Mouse (Mus musculus) MEL (cell line): ENCODE results near the gene Sec13. TPM values are rescaled to one million over a fixed set of nuclear protein-coding genes. Genes with fewer than 3 reads are reported as not detected.

Experiments used
- DNase-seq: peaks from one replicate; pipeline ENCODE4 v3.0.0; 2011; ENCODE audit warnings: low read depth, low spot score
- H3K27ac ChIP-seq: 2 replicates; pipeline ENCODE4 v1.5.1; 2012; ENCODE audit warnings: low read depth, mild to moderate bottlenecking, control low read depth, low read length, moderate library complexity; ENCODE audit not compliant: control insufficient read depth
- H3K27me3 ChIP-seq, 2 experiments: fragments of 150-350 bp in 1 of 2; sonication (generic) in 1 of 2; 2 replicates each; pipeline ENCODE4 v1.6.1; 2012; ENCODE audit warnings: low read length in 2 of 2, mild to moderate bottlenecking in 2 of 2, improper control_type of control experiment in 1 of 2, moderate library complexity in 1 of 2; ENCODE audit not compliant: insufficient read depth in 2 of 2, control insufficient read depth in 1 of 2
- H3K36me3 ChIP-seq, 2 experiments: 2 replicates each; pipeline ENCODE4 v1.6.1; 2012 to 2014; ENCODE audit warnings: low read length in 2 of 2, improper control_type of control experiment in 1 of 2, inconsistent platforms in 1 of 2, mild to moderate bottlenecking in 1 of 2; ENCODE audit not compliant: insufficient read depth in 2 of 2, control insufficient read depth in 1 of 2
- H3K4me1 ChIP-seq, 2 experiments: fragments of 150-350 bp in 1 of 2; sonication (generic) in 1 of 2; 2 replicates each; pipeline ENCODE4 v1.6.1; 2012; ENCODE audit warnings: low read length in 2 of 2, improper control_type of control experiment in 1 of 2, mild to moderate bottlenecking in 1 of 2; ENCODE audit not compliant: insufficient read depth in 2 of 2, control insufficient read depth in 1 of 2
- H3K4me3 ChIP-seq, 2 experiments: fragments of 150-350 bp in 1 of 2; sonication (generic) in 1 of 2; 2 replicates each; pipeline ENCODE4 v1.5.1; 2012; ENCODE audit warnings: low read depth in 2 of 2, low read length in 2 of 2, mild to moderate bottlenecking in 2 of 2, moderate library complexity in 2 of 2, control low read depth in 1 of 2, improper control_type of control experiment in 1 of 2; ENCODE audit not compliant: control insufficient read depth in 1 of 2, insufficient read depth in 1 of 2
- H3K79me2 ChIP-seq: 2 replicates; pipeline ENCODE4 v1.6.1; 2012; ENCODE audit warnings: mild to moderate bottlenecking, low read length, moderate library complexity; ENCODE audit not compliant: control insufficient read depth, poor library complexity, insufficient read depth
- H3K9ac ChIP-seq: 2 replicates; pipeline ENCODE4 v1.6.1; 2012; ENCODE audit warnings: low read depth, mild to moderate bottlenecking, control low read depth, low read length, moderate library complexity; ENCODE audit not compliant: control insufficient read depth, poor library complexity, severe bottlenecking
- H3K9me3 ChIP-seq: fragments of 150-350 bp; sonication (generic); replicated peaks from 2 replicates; pipeline ENCODE4 v1.6.1; 2012; ENCODE audit warnings: mild to moderate bottlenecking, low read length, improper control_type of control experiment, moderate library complexity; ENCODE audit not compliant: insufficient read depth
- CHD2 ChIP-seq: IDR thresholded peaks from 2 replicates; pipeline ENCODE4 v1.6.1; 2011; ENCODE audit warnings: low read length, improper control_type of control experiment
- CTCF ChIP-seq, 3 experiments: IDR thresholded peaks in 2 of 3; conservative IDR thresholded peaks in 1 of 3; 2 replicates each; pipeline ENCODE4 v1.5.1; 2011 to 2012; ENCODE audit warnings: low read length in 3 of 3, low read depth in 2 of 3, mild to moderate bottlenecking in 2 of 3, improper control_type of control experiment in 1 of 3, inconsistent platforms in 1 of 3, mixed read lengths in 1 of 3, moderate library complexity in 1 of 3; ENCODE audit not compliant: control insufficient read depth in 1 of 3, insufficient read depth in 1 of 3, poor library complexity in 1 of 3, severe bottlenecking in 1 of 3
- EP300 ChIP-seq, 2 experiments: IDR thresholded peaks; 2 replicates each; pipeline ENCODE4 v1.6.1; 2011; ENCODE audit warnings: improper control_type of control experiment in 2 of 2, low read length in 2 of 2, low read depth in 1 of 2, mild to moderate bottlenecking in 1 of 2
- ETS1 ChIP-seq: IDR thresholded peaks from 2 replicates; pipeline ENCODE4 v1.6.1; 2012; ENCODE audit warnings: low read depth, mild to moderate bottlenecking, inconsistent platforms, low read length, improper control_type of control experiment, moderate library complexity
- MAFK ChIP-seq: IDR thresholded peaks from 2 replicates; pipeline ENCODE4 v1.6.1; 2011; ENCODE audit warnings: low read depth, mild to moderate bottlenecking, low read length, improper control_type of control experiment, borderline replicate concordance
- MAZ ChIP-seq: IDR thresholded peaks from 2 replicates; pipeline ENCODE4 v1.6.1; 2012; ENCODE audit warnings: low read depth, mild to moderate bottlenecking, inconsistent platforms, low read length, improper control_type of control experiment
- MEF2A ChIP-seq: IDR thresholded peaks from 2 replicates; pipeline ENCODE4 v1.6.1; 2014; ENCODE audit warnings: low read depth, mild to moderate bottlenecking, inconsistent platforms, low read length, improper control_type of control experiment; ENCODE audit not compliant: poor library complexity, insufficient replicate concordance, severe bottlenecking; ENCODE audit errors: extremely low read depth
- MXI1 ChIP-seq: IDR thresholded peaks from 2 replicates; pipeline ENCODE4 v1.6.1; 2011; ENCODE audit warnings: mild to moderate bottlenecking, low read depth, low read length, improper control_type of control experiment
- MYB ChIP-seq: IDR thresholded peaks from 2 replicates; pipeline ENCODE4 v1.6.1; 2011; ENCODE audit warnings: mild to moderate bottlenecking, low read depth, low read length, improper control_type of control experiment
- MYC ChIP-seq: IDR thresholded peaks from 2 replicates; pipeline ENCODE4 v1.6.1; 2011; ENCODE audit warnings: low read depth, mild to moderate bottlenecking, low read length, improper control_type of control experiment, moderate library complexity
- POLR2A ChIP-seq, 2 experiments: IDR thresholded peaks; 2 replicates each; pipeline ENCODE4 v1.6.1; 2011 to 2012; ENCODE audit warnings: low read length in 2 of 2, mild to moderate bottlenecking in 2 of 2, control low read depth in 1 of 2, improper control_type of control experiment in 1 of 2, low read depth in 1 of 2, moderate library complexity in 1 of 2; ENCODE audit not compliant: control insufficient read depth in 1 of 2, insufficient read depth in 1 of 2, poor library complexity in 1 of 2
- POLR2AphosphoS2 ChIP-seq: IDR thresholded peaks from 2 replicates; pipeline ENCODE4 v1.6.1; 2011; ENCODE audit warnings: low read length, improper control_type of control experiment
- RAD21 ChIP-seq: IDR thresholded peaks from 2 replicates; pipeline ENCODE4 v1.6.1; 2011; ENCODE audit warnings: mild to moderate bottlenecking, low read depth, low read length, improper control_type of control experiment
- TCF12 ChIP-seq: IDR thresholded peaks from 2 replicates; pipeline ENCODE4 v1.6.1; 2014; ENCODE audit warnings: low read depth, mild to moderate bottlenecking, inconsistent platforms, low read length, improper control_type of control experiment, moderate library complexity
- USF1 ChIP-seq: IDR thresholded peaks from 2 replicates; pipeline ENCODE4 v1.6.1; 2014; ENCODE audit warnings: low read depth, mild to moderate bottlenecking, inconsistent platforms, low read length, improper control_type of control experiment, moderate library complexity
- ZMIZ1 ChIP-seq: IDR thresholded peaks from 2 replicates; pipeline ENCODE4 v1.6.1; 2012; ENCODE audit warnings: low read depth, mild to moderate bottlenecking, inconsistent platforms, low read length, improper control_type of control experiment, moderate library complexity
- ZNF384 ChIP-seq: IDR thresholded peaks from 2 replicates; pipeline ENCODE4 v1.6.1; 2012; ENCODE audit warnings: low read depth, mild to moderate bottlenecking, inconsistent platforms, low read length, improper control_type of control experiment
- polyA plus RNA-seq, 2 experiments: library from polyadenylated mRNA; stranded (reverse) in 1 of 2; unstranded in 1 of 2; fragments of >175 nt in 1 of 2; fragments of >200 nt in 1 of 2; gene quantifications; 2 replicates each; pipeline versions ENCODE4 v1.2.1 to v1.2.4; 2012; ENCODE audit warnings: low replicate concordance in 2 of 2, low read depth in 1 of 2; ENCODE audit not compliant: insufficient read length in 2 of 2, insufficient read depth in 1 of 2, missing spikeins in 1 of 2
- total RNA-seq: library from RNA; depleted of rRNA; stranded (reverse); fragments of 300-350 nt; gene quantifications from 2 replicates; pipeline ENCODE4 v1.2.3, GENCODE M21; 2012

Gene Sec13
- total and polyA plus RNA-seq, 3 experiments, result 182 to 269 (median 209) TPM

GRCm38 (mm10) chr6:113743111-113743510 lies 2.6 kb upstream of the Sec13 start:
- peaks cover 22% of the 10 kb centered on the region for H3K79me2 ChIP-seq
- H3K4me3 ChIP-seq, result no peak overlapping the region
- no peak for TF ChIP-seq TCF12
- no peak for TF ChIP-seq ZMIZ1
- TF ChIP-seq MAFK, result no peak
- TF ChIP-seq MXI1, result no peak
- TF ChIP-seq MAZ, result no peak
- TF ChIP-seq MEF2A, result no peak
- no peak for TF ChIP-seq ZNF384
- TF ChIP-seq EP300 (IDR thresholded peaks at IDR 0.05; ENCODE audit: low read depth in 1 of 2, low read length in 2 of 2), result no peak
- H3K9me3 ChIP-seq, result no peaks in the 10 kb centered on the region
- H3K4me1 ChIP-seq, result peaks cover 0 to 9% of the 10 kb centered on the region in 2 experiments; a peak in 3 of 4 replicates
- no peak for DNase-seq
- H3K27ac ChIP-seq, result no peak overlapping the region
- peaks cover 6 to 8% of the 10 kb centered on the region in 2 experiments for H3K27me3 ChIP-seq
- H3K9ac ChIP-seq, result no peak overlapping the region
- peaks cover 2 to 7% of the 10 kb centered on the region in 2 experiments; a peak in 2 of 4 replicates for H3K36me3 ChIP-seq

- Histone ChIP-seq H3K27ac (no peak overlapping the region), H3K36me3 (peaks cover 2 to 7% of the 10 kb centered on the region in 2 experiments; a peak in 2 of 4 replicates), H3K27me3 (peaks cover 6 to 7% of the 10 kb centered on the region in 2 experiments), H3K4me1 (peaks cover 0 to 9% of the 10 kb centered on the region in 2 experiments; a peak in 3 of 4 replicates), H3K9me3 (no peaks in the 10 kb centered on the region), H3K79me2 (peaks cover 27% of the 10 kb centered on the region), H3K9ac (no peak overlapping the region), H3K4me3 (no peak overlapping the region)
- TF ChIP-seq CHD2 (no peak), MYB (no peak), ZMIZ1 (no peak), MEF2A (no peak), POLR2AphosphoS2 (no peak), MAZ (no peak), CTCF (IDR thresholded peaks at IDR 0.05 in 2 of 3, conservative IDR thresholded peaks at IDR 0.05 in 1 of 3; ENCODE audit: control insufficient read depth in 1 of 3, insufficient read depth in 1 of 3, low read depth in 2 of 3, low read length in 3 of 3, poor library complexity in 1 of 3, severe bottlenecking in 1 of 3) (no peak), POLR2A (IDR thresholded peaks at IDR 0.05; ENCODE audit: control insufficient read depth in 1 of 2, insufficient read depth in 1 of 2, low read depth in 1 of 2, low read length in 2 of 2, poor library complexity in 1 of 2) (no peak), USF1 (no peak), RAD21 (no peak), ETS1 (no peak), MYC (no peak)
- no peak for DNase-seq
Measured at GRCm38 (mm10) chr6:113742321-113742720, 1.8 kb upstream of the Sec13 start.
